Mouse (Mus musculus) midbrain, embryonic 14.5 days (tissue): ENCODE measurements around the gene Nxpe3. TPM values are rescaled to one million over a fixed set of nuclear protein-coding genes. Genes with fewer than 3 reads are reported as not detected.
"Not testable (repeated sequence)": the region's sequence is repeated elsewhere in the genome, so short reads cannot be mapped to it uniquely, and the experiment has no call there.

Experiments
- ATAC-seq: fragments of 200-750 bp; cut with Nextera tagmentation; 2 replicates; pipeline ENCODE4 v1.8.0; 2017; ENCODE audit warnings: moderate number of reproducible peaks, moderate library complexity; ENCODE audit not compliant: low FRiP score, low TSS enrichment
- DNase-seq: peaks from one replicate; pipeline ENCODE4 v3.0.0-alpha.2; 2015
- H3K27ac ChIP-seq: fragments of 300-500 bp; sonication (generic); replicated peaks from 2 replicates; pipeline ENCODE4 v1.5.1; 2014; ENCODE audit warnings: mild to moderate bottlenecking, low read depth, low read length, moderate library complexity
- H3K27me3 ChIP-seq: fragments of 300-500 bp; sonication (generic); 2 replicates; pipeline ENCODE4 v1.6.1; 2014; ENCODE audit warnings: low read length, control low read depth, mixed read lengths; ENCODE audit not compliant: control insufficient read depth, insufficient read depth
- H3K36me3 ChIP-seq: fragments of 300-500 bp; sonication (generic); 2 replicates; pipeline ENCODE4 v1.6.1; 2014; ENCODE audit warnings: low read length, control low read depth; ENCODE audit not compliant: control insufficient read depth, insufficient read depth
- H3K4me1 ChIP-seq: fragments of 300-500 bp; sonication (generic); 2 replicates; pipeline ENCODE4 v1.6.1; 2014; ENCODE audit warnings: mild to moderate bottlenecking, antibody characterized with exemption, low read length, control low read depth; ENCODE audit not compliant: control insufficient read depth, insufficient read depth
- H3K4me2 ChIP-seq: fragments of 300-500 bp; sonication (generic); 2 replicates; pipeline ENCODE4 v1.6.1; 2014; ENCODE audit warnings: mild to moderate bottlenecking, low read length, moderate library complexity
- H3K4me3 ChIP-seq: fragments of 300-500 bp; sonication (generic); replicated peaks from 2 replicates; pipeline ENCODE4 v1.5.1; 2014; ENCODE audit warnings: low read depth, low read length
- H3K9ac ChIP-seq: fragments of 300-500 bp; sonication (generic); replicated peaks from 2 replicates; pipeline ENCODE4 v1.6.1; 2014; ENCODE audit warnings: mild to moderate bottlenecking, low read length, moderate library complexity
- H3K9me3 ChIP-seq: fragments of 300-500 bp; sonication (generic); 2 replicates; pipeline ENCODE4 v1.6.1; 2016; ENCODE audit warnings: low read length, control low read depth, mixed read lengths; ENCODE audit not compliant: control insufficient read depth
- WGBS: fragments of 180-500 bp; shearing (Covaris S2); extraction: QIAGEN DNeasy Blood & Tissue Kit; methylation state at CpG from one replicate; pipeline ENCODE4 v1.1.7; 2014; 5-methylcytosine and 5-hydroxymethylcytosine counted together
- polyA plus RNA-seq: library from polyadenylated mRNA; unstranded; fragments of >200 nt; fragmentation: Nextera tagmentation; extraction: Ambion mirVana; gene quantifications from 2 replicates; pipeline ENCODE4 v1.2.1, GENCODE M21; 2014

Gene Nxpe3
- polyA plus RNA-seq, 1 experiment from 2014 or later = 1.7 TPM

DNA sequence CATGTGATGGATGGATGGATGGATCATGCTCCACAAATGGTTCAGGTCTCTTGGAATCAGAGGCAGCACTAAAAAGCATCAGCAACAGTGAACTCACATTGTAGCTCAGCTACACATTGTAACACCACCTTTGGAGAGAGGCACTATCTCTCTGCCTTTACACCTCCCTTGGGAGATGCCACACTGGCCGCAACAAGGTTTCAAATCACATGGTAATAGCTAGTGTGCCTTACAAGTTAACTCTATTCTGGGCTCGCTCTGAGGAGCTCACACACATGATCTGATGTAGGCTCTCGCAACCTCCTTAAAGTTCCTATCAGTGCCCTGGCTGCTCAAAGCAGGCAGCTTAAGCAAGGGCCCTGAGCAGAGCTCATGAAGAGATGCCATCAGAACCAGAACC, 44.6 kb downstream of the Nxpe3 start:
- ATAC-seq = no peak; the same call in 1 of the 2 replicates
- no peaks in the 10 kb centered on the region for H3K27me3 ChIP-seq

DNA sequence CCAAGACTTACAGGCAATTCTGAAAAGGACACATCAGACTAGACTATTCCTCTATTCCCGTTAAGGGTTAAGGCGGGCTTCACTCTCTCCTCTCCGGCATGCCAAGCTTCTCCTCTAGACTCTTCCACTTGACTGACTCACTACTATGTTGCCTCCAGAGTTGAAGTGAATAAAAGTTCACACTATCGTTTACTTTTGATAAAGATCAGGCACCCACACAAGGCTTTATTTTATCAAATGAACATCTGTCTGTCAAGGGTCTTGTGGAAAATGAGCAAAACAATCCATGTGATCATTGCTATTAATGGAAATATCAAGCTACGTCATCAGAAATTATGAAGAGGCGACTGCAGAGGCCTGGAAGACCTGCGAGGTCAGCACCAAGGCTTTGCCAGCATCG, 47.4 kb downstream of the Nxpe3 start:
- DNase-seq (no peak), ATAC-seq (no peak)
- Histone ChIP-seq H3K9me3 (no peaks in the 10 kb centered on the region), H3K27ac (no peak overlapping the region), H3K36me3 (peaks cover 14% of the 10 kb centered on the region), H3K4me1 (no peaks in the 10 kb centered on the region), H3K27me3 (no peaks in the 10 kb centered on the region), H3K9ac (no peak overlapping the region), H3K4me2 (no peak overlapping the region), H3K4me3 (no peak overlapping the region)
- 92% methylated on average over 8 of the region's 8 CpGs for WGBS

More for the DNA sequence above, 44.6 kb downstream of the Nxpe3 start:
- Histone ChIP-seq H3K36me3 (no peaks in the 10 kb centered on the region), H3K4me2 (no peak overlapping the region), H3K9me3 (no peaks in the 10 kb centered on the region), H3K4me1 (no peaks in the 10 kb centered on the region), H3K9ac (no peak overlapping the region), H3K27ac (no peak overlapping the region), H3K4me3 (no peak overlapping the region)
- WGBS = 85% methylated on average over 3 of the region's 3 CpGs
- no peak for DNase-seq

DNA sequence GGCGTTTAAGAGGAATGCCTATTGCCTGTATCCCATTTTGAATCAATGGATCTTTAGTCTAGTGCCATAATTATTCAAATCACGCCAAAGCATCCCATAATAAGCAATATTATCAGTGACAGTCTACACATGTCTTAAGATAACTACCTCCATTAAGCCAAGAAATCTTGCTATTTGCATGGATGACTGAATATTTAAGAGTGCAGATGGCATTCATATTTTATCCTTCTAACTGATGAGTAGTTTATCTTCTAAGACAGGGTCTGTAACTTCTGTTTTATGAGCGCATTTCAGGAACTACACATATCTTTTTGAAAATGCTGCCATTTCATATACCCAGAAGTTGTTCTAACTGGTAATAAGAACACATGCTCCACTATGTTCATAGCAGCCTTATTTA, 50.2 kb downstream of the Nxpe3 start:
- Histone ChIP-seq H3K9ac (no peak overlapping the region), H3K36me3 (peaks cover 14% of the 10 kb centered on the region), H3K27me3 (no peaks in the 10 kb centered on the region), H3K27ac (no peak overlapping the region), H3K9me3 (no peaks in the 10 kb centered on the region), H3K4me1 (no peaks in the 10 kb centered on the region), H3K4me2 (no peak overlapping the region), H3K4me3 (no peak overlapping the region)
- DNase-seq (no peak), ATAC-seq (no peak)
- 94% methylated on average over 3 of the region's 3 CpGs for WGBS

DNA sequence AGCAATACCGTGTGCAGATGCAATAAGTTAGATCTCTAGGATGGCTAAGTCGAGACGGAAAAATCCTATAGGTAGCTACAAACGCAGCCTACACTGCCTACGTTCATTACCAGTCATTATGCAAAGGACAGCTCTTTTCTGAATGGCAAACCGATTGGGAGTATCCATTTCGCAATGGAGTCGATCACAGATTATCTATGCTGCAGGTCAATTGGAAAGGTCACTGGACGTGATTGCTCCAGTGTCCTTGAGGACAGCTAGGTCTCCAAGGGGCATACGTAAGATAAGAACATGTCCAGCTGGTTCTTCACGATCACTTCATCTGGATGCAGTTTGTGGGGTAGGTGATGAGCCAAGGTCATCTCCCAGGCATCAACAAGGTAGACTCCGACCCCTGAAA, 51.2 kb downstream of the Nxpe3 start:
- no peaks in the 10 kb centered on the region for H3K4me1 ChIP-seq
- H3K27ac ChIP-seq = no peak overlapping the region
- no peaks in the 10 kb centered on the region for H3K9me3 ChIP-seq
- no peak overlapping the region for H3K4me2 ChIP-seq
- 95% methylated on average over 12 of the region's 12 CpGs for WGBS
- H3K9ac ChIP-seq = no peak overlapping the region
- peaks cover 14% of the 10 kb centered on the region for H3K36me3 ChIP-seq
- ATAC-seq (no peak), DNase-seq (no peak)
- no peak overlapping the region for H3K4me3 ChIP-seq
- no peaks in the 10 kb centered on the region for H3K27me3 ChIP-seq

DNA sequence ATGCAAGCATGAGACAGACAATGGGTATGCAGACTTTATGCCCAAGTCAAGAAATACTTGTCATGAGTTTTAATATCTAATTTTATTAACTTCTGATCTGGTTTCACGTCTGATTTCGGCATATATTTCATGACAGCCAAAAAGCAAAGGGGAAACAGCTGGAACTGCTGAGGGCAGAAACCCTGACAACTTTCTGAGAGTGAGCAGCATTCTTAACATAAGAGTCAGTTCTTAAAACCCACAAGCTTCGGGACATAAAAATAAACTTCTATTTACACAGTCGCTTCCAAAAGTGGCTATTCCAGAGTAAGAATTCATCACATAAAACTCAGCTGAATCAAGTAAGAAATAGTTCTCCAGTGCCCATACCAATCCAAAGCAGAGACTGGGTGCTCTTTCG, 52.0 kb downstream of the Nxpe3 start:
- H3K4me3 ChIP-seq = no peak overlapping the region
- H3K9ac ChIP-seq = no peak overlapping the region
- DNase-seq (no peak), ATAC-seq (no peak)
- peaks cover 14% of the 10 kb centered on the region for H3K36me3 ChIP-seq
- H3K9me3 ChIP-seq = no peaks in the 10 kb centered on the region
- no peak overlapping the region for H3K4me2 ChIP-seq
- H3K27me3 ChIP-seq = no peaks in the 10 kb centered on the region
- no peak overlapping the region for H3K27ac ChIP-seq
- 95% methylated on average over 5 of the region's 5 CpGs for WGBS
- H3K4me1 ChIP-seq = no peaks in the 10 kb centered on the region

DNA sequence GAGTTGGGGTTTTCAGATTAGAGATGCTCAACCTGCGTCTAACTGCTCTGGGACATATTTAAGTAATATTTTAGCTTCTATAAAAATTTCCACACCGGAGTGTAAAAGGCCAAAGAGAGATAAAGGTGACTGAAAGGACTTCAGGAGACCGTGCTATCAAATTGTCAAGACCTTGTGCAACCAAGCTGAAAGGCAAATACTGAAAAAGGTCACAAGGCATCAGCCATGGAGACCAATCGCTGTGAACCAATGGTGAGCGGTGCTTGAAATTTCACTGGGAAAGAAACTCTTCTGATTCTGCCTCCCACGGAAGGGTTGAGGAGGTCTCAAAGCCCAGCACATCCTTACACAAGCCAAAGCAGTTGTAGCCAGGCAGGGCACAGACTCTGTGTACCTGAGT, 53.6 kb downstream of the Nxpe3 start:
- ATAC-seq = no peak
- no peaks in the 10 kb centered on the region for H3K9me3 ChIP-seq
- 92% methylated on average over 6 of the region's 6 CpGs for WGBS

DNA sequence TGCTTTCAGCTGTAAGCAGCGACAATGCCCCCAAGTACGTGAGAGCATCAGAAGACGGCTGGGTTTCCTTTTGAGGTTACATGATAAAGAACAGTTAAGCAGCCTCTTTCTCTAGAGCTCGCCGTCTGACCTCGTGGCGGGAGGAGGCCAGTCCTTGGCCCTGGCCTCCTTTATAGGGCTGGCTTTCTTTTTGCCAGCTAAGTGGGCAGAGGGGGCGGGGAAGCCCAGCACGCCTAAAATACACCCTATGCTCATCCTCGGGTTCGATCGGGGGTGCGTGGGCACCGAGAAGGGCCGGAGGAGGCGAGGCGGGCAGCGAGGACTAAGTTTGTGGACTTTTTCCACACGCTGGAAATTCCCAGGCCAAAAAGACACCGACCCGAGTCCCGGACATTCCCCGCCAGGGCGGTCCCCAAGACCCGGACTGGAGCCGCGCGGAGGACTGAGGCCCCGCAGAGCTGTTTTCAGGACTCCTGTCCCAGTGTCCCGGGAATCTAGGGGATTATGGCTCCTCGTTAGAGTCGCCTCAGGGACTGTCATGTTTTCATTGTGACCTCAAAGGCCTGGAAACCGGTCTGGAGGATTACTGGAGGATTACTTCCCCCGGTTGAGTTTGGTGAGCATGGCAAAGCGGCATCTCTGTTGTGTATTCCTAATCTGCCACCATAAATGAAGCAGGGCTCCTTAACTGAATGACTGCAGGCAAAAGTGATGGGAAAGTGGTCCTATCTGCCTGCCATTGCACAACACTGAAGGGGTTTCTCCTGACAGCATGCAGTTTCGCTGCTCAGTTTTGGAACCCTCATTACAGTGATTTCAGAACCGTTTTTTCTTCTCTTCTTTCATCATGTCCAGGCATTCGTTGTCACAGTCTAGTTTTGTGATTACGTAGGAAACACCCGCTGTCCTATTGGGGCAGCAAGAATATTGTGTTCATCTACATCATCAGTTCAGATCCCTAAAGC, 56.3 kb downstream of the Nxpe3 start, which contains the start of gene Nfkbiz:
Gene Nfkbiz, minus strand, starts transcription at position 390 of the 965 bp plus-strand sequence.
- H3K4me2 ChIP-seq = peak within 1 kb of the TSS; percentile 60
- peak within 1 kb of the TSS; percentile 47 for H3K4me3 ChIP-seq
- H3K27me3 ChIP-seq = no peaks in the 10 kb centered on the region
- no peaks in the 10 kb centered on the region for H3K4me1 ChIP-seq
- peaks cover 4% of the 10 kb centered on the region for H3K36me3 ChIP-seq
- H3K9me3 ChIP-seq = no peaks in the 10 kb centered on the region
- H3K9ac ChIP-seq = peak within 1 kb of the TSS; percentile 61
- WGBS = under 1% methylated on average over 40 of the region's 40 CpGs
- peak within 1 kb of the TSS; percentile 55 for H3K27ac ChIP-seq
- peak; percentile 88 for DNase-seq
- ATAC-seq = peak; percentile 94

More for the DNA sequence above, 53.6 kb downstream of the Nxpe3 start:
- Histone ChIP-seq H3K27me3 (no peaks in the 10 kb centered on the region), H3K9ac (no peak overlapping the region), H3K36me3 (peaks cover 14% of the 10 kb centered on the region), H3K4me1 (no peaks in the 10 kb centered on the region), H3K4me3 (no peak overlapping the region), H3K27ac (no peak overlapping the region), H3K4me2 (no peak overlapping the region)
- no peak for DNase-seq

DNA sequence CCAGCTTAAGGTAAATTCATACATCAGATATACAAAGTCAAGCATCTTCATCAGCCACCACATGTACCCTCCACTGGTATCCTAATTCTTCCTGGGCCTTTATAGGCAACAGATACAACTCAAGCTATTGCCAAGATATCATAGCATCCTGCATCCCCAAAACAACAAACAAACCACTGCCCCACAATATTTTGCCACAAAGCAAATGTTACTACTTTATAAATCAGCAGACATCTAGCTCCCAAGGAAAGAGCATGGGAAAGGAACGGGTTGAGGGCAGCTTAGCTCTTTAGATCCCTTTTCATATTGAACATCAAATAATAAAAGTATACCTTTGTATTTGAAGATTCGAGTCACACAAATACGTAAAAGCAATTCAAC, 57.0 kb downstream of the Nxpe3 start:
- no peak for ATAC-seq
- peak overlapping the region; percentile 61 for H3K9ac ChIP-seq
- peak overlapping the region; percentile 60 for H3K4me2 ChIP-seq
- no peak for DNase-seq
- no peaks in the 10 kb centered on the region for H3K27me3 ChIP-seq
- peak overlapping the region; percentile 55; the same call in 1 of the 2 replicates for H3K27ac ChIP-seq
- H3K4me3 ChIP-seq = peak overlapping the region; percentile 47
- H3K9me3 ChIP-seq = no peaks in the 10 kb centered on the region
- WGBS = 7% methylated on average over 3 of the region's 3 CpGs
- no peaks in the 10 kb centered on the region for H3K36me3 ChIP-seq
- H3K4me1 ChIP-seq = no peaks in the 10 kb centered on the region

DNA sequence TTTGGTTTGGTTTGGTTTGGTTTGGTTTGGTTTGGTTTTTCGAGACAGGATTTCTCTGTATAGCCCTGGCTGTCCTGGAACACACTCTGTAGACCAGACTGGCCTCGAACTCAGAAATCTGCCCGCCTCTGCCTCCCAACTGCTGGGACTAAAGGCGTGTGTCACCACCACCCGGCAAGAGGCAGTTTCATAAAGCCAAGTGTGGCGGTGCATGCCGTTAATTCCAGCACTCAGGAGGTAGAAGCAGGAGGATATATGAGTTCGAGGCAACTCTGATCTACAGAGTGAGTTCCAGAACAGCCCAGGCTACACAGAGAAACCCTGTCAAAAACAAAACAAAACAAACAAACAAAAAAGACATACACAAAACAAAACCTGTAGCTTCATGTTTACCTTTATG, 57.4 kb downstream of the Nxpe3 start:
- H3K27ac ChIP-seq, H3K9ac ChIP-seq, ATAC-seq, DNase-seq, H3K36me3 ChIP-seq, H3K4me1 ChIP-seq, H3K9me3 ChIP-seq, H3K27me3 ChIP-seq: not testable (repeated sequence)
- Histone ChIP-seq H3K4me2 (peak overlapping the region; percentile 60), H3K4me3 (peak overlapping the region; percentile 47)
- 95% methylated on average over 8 of the region's 8 CpGs for WGBS
